Mouse (Mus musculus) intestine, embryonic 14.5 days (tissue): ENCODE results near the gene Als2cr12. TPM values are rescaled to one million over a fixed set of nuclear protein-coding genes. Genes with fewer than 3 reads are reported as not detected.
"Not testable (repeated sequence)": the region's sequence is repeated elsewhere in the genome, so short reads cannot be mapped to it uniquely, and the experiment has no call there.

Experiments used
- ATAC-seq: fragments of 200-750 bp; cut with Nextera tagmentation; replicated peaks from 2 replicates; pipeline ENCODE4 v1.8.0; 2017; ENCODE audit warnings: low read depth, moderate number of reproducible peaks, moderate TSS enrichment, moderate library complexity; ENCODE audit not compliant: low FRiP score, low TSS enrichment
- DNase-seq: peaks from one replicate; pipeline ENCODE4 v3.0.0-alpha.2; 2018; ENCODE audit warnings: low spot score
- H3K27ac ChIP-seq: fragments of 300-500 bp; sonication (generic); 2 replicates; pipeline ENCODE4 v1.5.1; 2014; ENCODE audit warnings: low read depth, mild to moderate bottlenecking, control low read depth
- H3K27me3 ChIP-seq: fragments of 300-500 bp; sonication (generic); replicated peaks from 2 replicates; pipeline ENCODE4 v1.6.1; 2014; ENCODE audit warnings: low read length, control low read depth; ENCODE audit not compliant: control insufficient read depth, insufficient read depth
- H3K36me3 ChIP-seq: fragments of 300-500 bp; sonication (generic); 2 replicates; pipeline ENCODE4 v1.6.1; 2014; ENCODE audit warnings: low read length, control low read depth; ENCODE audit not compliant: control insufficient read depth, insufficient read depth
- H3K4me1 ChIP-seq: fragments of 300-500 bp; sonication (generic); replicated peaks from 2 replicates; pipeline ENCODE4 v1.6.1; 2014; ENCODE audit warnings: low read length, control low read depth, mixed read lengths; ENCODE audit not compliant: control insufficient read depth, insufficient read depth
- H3K4me2 ChIP-seq: fragments of 300-500 bp; sonication (generic); 2 replicates; pipeline ENCODE4 v1.6.1; 2014; ENCODE audit warnings: low read length
- H3K4me3 ChIP-seq: fragments of 300-500 bp; sonication (generic); 2 replicates; pipeline ENCODE4 v1.5.1; 2014; ENCODE audit warnings: low read depth, low read length, control low read depth, mixed read lengths
- H3K9ac ChIP-seq: fragments of 300-500 bp; sonication (generic); 2 replicates; pipeline ENCODE4 v1.6.1; 2014; ENCODE audit warnings: mild to moderate bottlenecking, low read length
- H3K9me3 ChIP-seq: fragments of 300-500 bp; sonication (generic); 2 replicates; pipeline ENCODE4 v1.6.1; 2016; ENCODE audit warnings: low read length, control low read depth; ENCODE audit not compliant: control insufficient read depth
- WGBS: fragments of 180-500 bp; shearing (Covaris S2); extraction: QIAGEN DNeasy Blood & Tissue Kit; methylation state at CpG from one replicate; pipeline ENCODE4 v1.1.7; 2014; 5-methylcytosine and 5-hydroxymethylcytosine counted together
- polyA plus RNA-seq: library from polyadenylated mRNA; unstranded; fragments of >200 nt; fragmentation: Nextera tagmentation; extraction: Ambion mirVana; gene quantifications from 2 replicates; pipeline ENCODE4 v1.2.1, GENCODE M21; 2014

Gene Als2cr12
- polyA plus RNA-seq, 1 experiment from 2014 or later, result not detected

GRCm38 (mm10) chr1:58652480-58653403 is 43.0 kb downstream of the Als2cr12 start:
- H3K4me3 ChIP-seq, result peak overlapping the region; percentile 57
- H3K9me3 ChIP-seq, result no peaks in the 10 kb centered on the region
- no peak overlapping the region for H3K27ac ChIP-seq
- H3K4me2 ChIP-seq, result peak overlapping the region; percentile 72
- no peaks in the 10 kb centered on the region for H3K27me3 ChIP-seq
- WGBS, result 2% methylated on average over 37 of the region's 37 CpGs
- DNase-seq (peak; percentile 85), ATAC-seq (peak; percentile 75; the same call in 1 of the 2 replicates)
- H3K4me1 ChIP-seq, result no peaks in the 10 kb centered on the region
- H3K36me3 ChIP-seq, result no peaks in the 10 kb centered on the region
- H3K9ac ChIP-seq, result peak overlapping the region; percentile 74

- not testable (repeated sequence) for H3K4me1 ChIP-seq, H3K27me3 ChIP-seq, DNase-seq, H3K9me3 ChIP-seq, H3K36me3 ChIP-seq, ATAC-seq, H3K27ac ChIP-seq
- peak overlapping the region; percentile 72 for H3K4me2 ChIP-seq
- peak overlapping the region; percentile 74 for H3K9ac ChIP-seq
- H3K4me3 ChIP-seq, result peak overlapping the region; percentile 57; the same call in 1 of the 2 replicates
- 80% methylated on average over 17 of the region's 17 CpGs for WGBS
Observed at GRCm38 (mm10) chr1:58651571-58652456, 44.0 kb downstream of the Als2cr12 start.

GRCm38 (mm10) chr1:58628847-58629246 is 66.9 kb downstream of the Als2cr12 start:
- 70% methylated on average over 1 of the region's 2 CpGs for WGBS
- not testable (repeated sequence) for H3K9ac ChIP-seq, H3K9me3 ChIP-seq, H3K27me3 ChIP-seq, H3K4me3 ChIP-seq, DNase-seq, H3K27ac ChIP-seq, H3K36me3 ChIP-seq, H3K4me1 ChIP-seq, ATAC-seq, H3K4me2 ChIP-seq

- Histone ChIP-seq H3K4me2 (no peak overlapping the region), H3K27me3 (no peaks in the 10 kb centered on the region), H3K27ac (no peak overlapping the region), H3K9me3 (no peaks in the 10 kb centered on the region), H3K9ac (no peak overlapping the region), H3K4me1 (peaks cover 8% of the 10 kb centered on the region; the same call in 1 of the 2 replicates), H3K36me3 (no peaks in the 10 kb centered on the region), H3K4me3 (no peak overlapping the region)
- WGBS, result 47% methylated on average over 7 of the region's 7 CpGs
- DNase-seq (no peak), ATAC-seq (no peak)
Observed at GRCm38 (mm10) chr1:58621996-58622748, 73.6 kb downstream of the Als2cr12 start.

GRCm38 (mm10) chr1:58621251-58621650 is 74.5 kb downstream of the Als2cr12 start:
- Histone ChIP-seq H3K4me1 (peaks cover 12% of the 10 kb centered on the region; the same call in 1 of the 2 replicates), H3K27ac (no peak overlapping the region), H3K9ac (no peak overlapping the region), H3K36me3 (no peaks in the 10 kb centered on the region), H3K4me3 (no peak overlapping the region), H3K4me2 (no peak overlapping the region), H3K27me3 (no peaks in the 10 kb centered on the region), H3K9me3 (no peaks in the 10 kb centered on the region)
- ATAC-seq (no peak), DNase-seq (no peak)
- 69% methylated on average over 3 of the region's 3 CpGs for WGBS

GRCm38 (mm10) chr1:58618766-58619165 is 77.0 kb downstream of the Als2cr12 start:
- WGBS, result 93% methylated on average over 2 of the region's 2 CpGs
- no peak overlapping the region for H3K4me3 ChIP-seq
- H3K36me3 ChIP-seq, result no peaks in the 10 kb centered on the region
- no peak overlapping the region for H3K9ac ChIP-seq
- peaks cover 17% of the 10 kb centered on the region; the same call in 1 of the 2 replicates for H3K4me1 ChIP-seq
- H3K27me3 ChIP-seq, result no peaks in the 10 kb centered on the region
- H3K9me3 ChIP-seq, result no peaks in the 10 kb centered on the region
- DNase-seq, result no peak
- no peak overlapping the region for H3K27ac ChIP-seq
- ATAC-seq, result no peak
- no peak overlapping the region for H3K4me2 ChIP-seq

GRCm38 (mm10) chr1:58617978-58618668 is 77.7 kb downstream of the Als2cr12 start:
- Histone ChIP-seq H3K27me3 (no peaks in the 10 kb centered on the region), H3K36me3 (no peaks in the 10 kb centered on the region), H3K9me3 (no peaks in the 10 kb centered on the region), H3K4me3 (no peak overlapping the region), H3K4me2 (no peak overlapping the region), H3K9ac (no peak overlapping the region), H3K4me1 (peaks cover 17% of the 10 kb centered on the region; the same call in 1 of the 2 replicates), H3K27ac (no peak overlapping the region)
- ATAC-seq (no peak), DNase-seq (no peak)
- 76% methylated on average over 6 of the region's 6 CpGs for WGBS
